Mouse (Mus musculus): ENCODE measurements around the gene Atp5c1. TPM values are rescaled to one million over a fixed set of nuclear protein-coding genes. Genes with fewer than 3 reads are reported as not detected.

Gene Atp5c1
- polyA plus RNA-seq, 1 experiment from 2014 or later, result 729 TPM

- H3K9me3 ChIP-seq (ENCODE audit: control insufficient read depth, low read length), result no peaks in the 10 kb centered on the region
- DNase-seq (ENCODE audit: low spot score) (no peak), ATAC-seq (replicated peaks; ENCODE audit: low FRiP score, low TSS enrichment, low read depth) (no peak)
- no peak overlapping the region for H3K9ac ChIP-seq (ENCODE audit: low read length)
- WGBS, result 70% methylated on average over 4 of the region's 4 CpGs
- no peaks in the 10 kb centered on the region for H3K27me3 ChIP-seq (replicated peaks; ENCODE audit: control insufficient read depth, insufficient read depth, low read length)
- no peaks in the 10 kb centered on the region for H3K4me1 ChIP-seq (replicated peaks; ENCODE audit: control insufficient read depth, insufficient read depth, low read length)
- no peak overlapping the region for H3K27ac ChIP-seq (ENCODE audit: low read depth)
- no peaks in the 10 kb centered on the region; the same call in 1 of the 2 replicates for H3K36me3 ChIP-seq (ENCODE audit: control insufficient read depth, insufficient read depth, low read length)
- no peak overlapping the region for H3K4me2 ChIP-seq (ENCODE audit: low read length)
- no peak overlapping the region for H3K4me3 ChIP-seq (ENCODE audit: low read depth, low read length)
Observed at GRCm38 (mm10) chr2:10033684-10034083, 46.6 kb downstream of the Atp5c1 start.

DNA sequence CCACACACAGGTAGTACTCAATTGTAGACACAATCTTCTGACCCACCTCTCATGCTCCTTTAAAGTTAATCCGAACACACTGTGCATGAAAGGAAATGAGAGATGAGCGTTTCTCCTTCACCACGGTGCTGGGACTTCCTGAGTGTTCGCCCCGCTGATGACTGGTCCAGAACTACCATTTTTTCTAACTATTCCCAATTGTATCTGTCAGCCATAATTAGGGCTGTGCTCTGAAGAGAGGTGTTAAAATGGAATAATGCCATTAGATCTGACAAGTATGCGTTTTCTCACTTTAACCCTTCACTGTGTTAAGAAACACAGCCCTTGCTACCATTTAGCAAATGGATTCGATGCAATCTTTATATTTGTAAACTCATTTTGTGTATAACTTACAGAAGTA is 50.6 kb downstream of the Atp5c1 start:
- Histone ChIP-seq H3K27ac (ENCODE audit: low read depth) (no peak overlapping the region), H3K4me3 (ENCODE audit: low read depth, low read length) (no peak overlapping the region), H3K9me3 (ENCODE audit: control insufficient read depth, low read length) (no peaks in the 10 kb centered on the region), H3K4me2 (ENCODE audit: low read length) (no peak overlapping the region), H3K4me1 (replicated peaks; ENCODE audit: control insufficient read depth, insufficient read depth, low read length) (no peaks in the 10 kb centered on the region), H3K27me3 (replicated peaks; ENCODE audit: control insufficient read depth, insufficient read depth, low read length) (no peaks in the 10 kb centered on the region), H3K36me3 (ENCODE audit: control insufficient read depth, insufficient read depth, low read length) (no peaks in the 10 kb centered on the region), H3K9ac (ENCODE audit: low read length) (no peak overlapping the region)
- no peak for DNase-seq (ENCODE audit: low spot score)
- 73% methylated on average over 7 of the region's 7 CpGs for WGBS
- ATAC-seq (replicated peaks; ENCODE audit: low FRiP score, low TSS enrichment, low read depth), result no peak

- H3K9me3 ChIP-seq (ENCODE audit: control insufficient read depth, low read length), result no peaks in the 10 kb centered on the region
- no peaks in the 10 kb centered on the region for H3K36me3 ChIP-seq (ENCODE audit: control insufficient read depth, insufficient read depth, low read length)
- no peaks in the 10 kb centered on the region for H3K27me3 ChIP-seq (replicated peaks; ENCODE audit: control insufficient read depth, insufficient read depth, low read length)
- DNase-seq (ENCODE audit: low spot score), result no peak
- ATAC-seq (replicated peaks; ENCODE audit: low FRiP score, low TSS enrichment, low read depth), result no peak
- no peak overlapping the region for H3K4me3 ChIP-seq (ENCODE audit: low read depth, low read length)
- no peak overlapping the region for H3K9ac ChIP-seq (ENCODE audit: low read length)
- H3K4me1 ChIP-seq (replicated peaks; ENCODE audit: control insufficient read depth, insufficient read depth, low read length), result no peaks in the 10 kb centered on the region
- H3K4me2 ChIP-seq (ENCODE audit: low read length), result no peak overlapping the region
- WGBS, result 81% methylated on average over 6 of the region's 6 CpGs
- no peak overlapping the region for H3K27ac ChIP-seq (ENCODE audit: low read depth)
Observed at GRCm38 (mm10) chr2:10024264-10024663, 56.0 kb downstream of the Atp5c1 start.

- H3K4me2 ChIP-seq (ENCODE audit: low read length), result no peak overlapping the region
- no peak for DNase-seq (ENCODE audit: low spot score)
- 91% methylated on average over 11 of the region's 11 CpGs for WGBS
- no peak overlapping the region for H3K4me3 ChIP-seq (ENCODE audit: low read depth, low read length)
- ATAC-seq (replicated peaks; ENCODE audit: low FRiP score, low TSS enrichment, low read depth), result no peak
- H3K27me3 ChIP-seq (replicated peaks; ENCODE audit: control insufficient read depth, insufficient read depth, low read length), result no peaks in the 10 kb centered on the region
- no peak overlapping the region for H3K27ac ChIP-seq (ENCODE audit: low read depth)
- H3K4me1 ChIP-seq (replicated peaks; ENCODE audit: control insufficient read depth, insufficient read depth, low read length), result no peaks in the 10 kb centered on the region
- no peak overlapping the region for H3K9ac ChIP-seq (ENCODE audit: low read length)
- no peaks in the 10 kb centered on the region for H3K9me3 ChIP-seq (ENCODE audit: control insufficient read depth, low read length)
- H3K36me3 ChIP-seq (ENCODE audit: control insufficient read depth, insufficient read depth, low read length), result no peaks in the 10 kb centered on the region
Observed at GRCm38 (mm10) chr2:10021296-10021695, 59.0 kb downstream of the Atp5c1 start.

DNA sequence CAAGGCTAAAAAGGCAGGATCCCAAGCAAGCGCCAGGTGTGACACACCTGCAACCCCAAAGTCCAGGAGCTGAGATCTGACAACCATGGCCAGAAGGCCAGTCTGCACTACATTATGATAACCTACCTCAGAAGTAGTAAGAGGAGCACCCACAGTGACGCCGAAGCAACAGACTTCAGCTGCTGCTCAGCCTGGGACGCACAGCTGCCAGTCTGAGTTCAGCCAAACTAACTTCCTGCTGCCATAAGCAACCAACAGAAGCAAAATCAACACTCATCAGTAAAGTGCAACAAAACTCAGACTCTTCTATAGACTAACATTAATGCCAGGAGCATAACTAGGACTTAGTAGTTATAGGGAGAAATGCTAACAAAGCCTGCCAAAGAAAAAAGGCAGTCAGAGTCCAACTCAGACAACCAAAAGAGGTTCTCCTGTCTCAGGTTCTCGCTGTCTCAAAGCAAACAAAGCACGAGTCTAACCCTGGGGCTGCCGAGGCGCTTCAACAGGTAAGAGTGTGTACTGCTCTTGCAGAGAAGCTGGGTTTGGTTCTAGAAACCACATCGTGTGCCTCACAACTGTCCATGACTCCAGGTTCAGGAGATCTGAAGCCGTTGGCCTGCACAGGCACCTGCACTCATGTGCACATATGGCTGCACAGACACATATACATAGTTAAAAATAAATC is 65.2 kb downstream of the Atp5c1 start:
- Histone ChIP-seq H3K4me1 (replicated peaks; ENCODE audit: control insufficient read depth, insufficient read depth, low read length) (no peaks in the 10 kb centered on the region), H3K9ac (ENCODE audit: low read length) (no peak overlapping the region), H3K36me3 (ENCODE audit: control insufficient read depth, insufficient read depth, low read length) (no peaks in the 10 kb centered on the region), H3K27ac (ENCODE audit: low read depth) (no peak overlapping the region), H3K27me3 (replicated peaks; ENCODE audit: control insufficient read depth, insufficient read depth, low read length) (no peaks in the 10 kb centered on the region), H3K9me3 (ENCODE audit: control insufficient read depth, low read length) (no peaks in the 10 kb centered on the region), H3K4me2 (ENCODE audit: low read length) (no peak overlapping the region), H3K4me3 (ENCODE audit: low read depth, low read length) (no peak overlapping the region)
- 81% methylated on average over 10 of the region's 10 CpGs for WGBS
- DNase-seq (ENCODE audit: low spot score), result no peak
- ATAC-seq (replicated peaks; ENCODE audit: low FRiP score, low TSS enrichment, low read depth), result no peak

DNA sequence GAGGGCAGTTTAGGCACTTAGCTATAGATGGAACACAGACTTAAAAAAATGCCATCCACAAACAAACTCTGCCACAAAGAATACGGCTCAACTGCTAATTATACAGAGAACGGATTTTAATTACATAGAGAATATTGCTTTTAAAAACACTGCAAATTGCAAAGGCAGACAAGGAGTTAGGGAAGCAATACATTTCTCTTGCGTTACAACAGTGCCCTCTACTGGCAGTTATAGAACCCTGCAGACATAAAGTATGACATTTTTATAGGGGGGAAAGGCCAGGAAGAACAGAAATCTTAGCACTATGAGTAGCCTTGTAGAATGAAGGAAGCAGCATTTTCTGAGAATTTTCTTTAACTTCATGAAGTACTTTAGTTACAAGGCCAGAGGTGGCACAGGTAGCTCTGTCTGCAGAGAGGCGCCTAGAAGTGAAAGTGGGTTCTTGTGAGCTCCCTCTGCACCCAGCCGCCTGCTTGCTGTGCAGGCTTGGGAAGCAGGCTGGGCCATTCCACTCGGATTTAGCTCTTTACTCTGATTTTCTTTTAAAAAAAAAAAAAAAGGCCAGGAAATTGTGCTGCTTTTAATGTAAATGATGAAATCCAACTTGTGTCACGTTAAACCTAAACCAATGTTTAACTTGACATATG is 69.9 kb downstream of the Atp5c1 start:
- no peak for DNase-seq (ENCODE audit: low spot score)
- H3K27ac ChIP-seq (ENCODE audit: low read depth), result no peak overlapping the region

GRCm38 (mm10) chr2:10009671-10010254 is 70.5 kb downstream of the Atp5c1 start:
- Histone ChIP-seq H3K36me3 (ENCODE audit: control insufficient read depth, insufficient read depth, low read length) (no peaks in the 10 kb centered on the region), H3K9me3 (ENCODE audit: control insufficient read depth, low read length) (no peaks in the 10 kb centered on the region), H3K4me2 (ENCODE audit: low read length) (no peak overlapping the region), H3K27ac (ENCODE audit: low read depth) (no peak overlapping the region), H3K4me3 (ENCODE audit: low read depth, low read length) (no peak overlapping the region), H3K27me3 (replicated peaks; ENCODE audit: control insufficient read depth, insufficient read depth, low read length) (no peaks in the 10 kb centered on the region), H3K4me1 (replicated peaks; ENCODE audit: control insufficient read depth, insufficient read depth, low read length) (no peaks in the 10 kb centered on the region), H3K9ac (ENCODE audit: low read length) (no peak overlapping the region)
- DNase-seq (ENCODE audit: low spot score) (no peak), ATAC-seq (replicated peaks; ENCODE audit: low FRiP score, low TSS enrichment, low read depth) (no peak)
- 81% methylated on average over 13 of the region's 13 CpGs for WGBS

More for the DNA sequence above, 69.9 kb downstream of the Atp5c1 start:
- H3K4me1 ChIP-seq (replicated peaks; ENCODE audit: control insufficient read depth, insufficient read depth, low read length), result no peaks in the 10 kb centered on the region
- 41% methylated on average over 7 of the region's 7 CpGs for WGBS
- H3K9me3 ChIP-seq (ENCODE audit: control insufficient read depth, low read length), result no peaks in the 10 kb centered on the region
- no peaks in the 10 kb centered on the region for H3K27me3 ChIP-seq (replicated peaks; ENCODE audit: control insufficient read depth, insufficient read depth, low read length)
- H3K4me2 ChIP-seq (ENCODE audit: low read length), result no peak overlapping the region
- no peak overlapping the region for H3K4me3 ChIP-seq (ENCODE audit: low read depth, low read length)
- H3K9ac ChIP-seq (ENCODE audit: low read length), result no peak overlapping the region
- no peak for ATAC-seq (replicated peaks; ENCODE audit: low FRiP score, low TSS enrichment, low read depth)
- H3K36me3 ChIP-seq (ENCODE audit: control insufficient read depth, insufficient read depth, low read length), result no peaks in the 10 kb centered on the region

DNA sequence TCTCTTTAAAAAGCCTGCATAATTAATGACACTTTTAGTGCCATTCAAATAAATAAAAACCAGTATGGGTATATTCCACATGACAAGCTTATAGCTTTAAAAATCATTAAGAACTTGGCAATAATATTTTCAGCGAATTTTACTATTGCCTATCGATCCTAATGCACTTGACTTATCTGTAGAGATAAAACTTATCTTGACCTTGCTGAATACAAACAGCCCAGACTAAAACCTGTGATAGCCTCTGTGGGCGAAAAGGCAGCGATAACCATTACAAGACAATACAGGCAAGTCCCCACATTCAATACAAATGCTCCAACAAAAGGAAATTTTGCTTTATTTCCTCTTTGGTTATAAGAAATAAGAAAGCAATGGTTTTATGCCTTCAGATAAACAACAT is 71.7 kb downstream of the Atp5c1 start:
- ATAC-seq (replicated peaks; ENCODE audit: low FRiP score, low TSS enrichment, low read depth), result no peak
- Histone ChIP-seq H3K36me3 (ENCODE audit: control insufficient read depth, insufficient read depth, low read length) (no peaks in the 10 kb centered on the region), H3K4me2 (ENCODE audit: low read length) (no peak overlapping the region), H3K4me3 (ENCODE audit: low read depth, low read length) (no peak overlapping the region), H3K4me1 (replicated peaks; ENCODE audit: control insufficient read depth, insufficient read depth, low read length) (no peaks in the 10 kb centered on the region), H3K27ac (ENCODE audit: low read depth) (no peak overlapping the region), H3K9me3 (ENCODE audit: control insufficient read depth, low read length) (no peaks in the 10 kb centered on the region), H3K27me3 (replicated peaks; ENCODE audit: control insufficient read depth, insufficient read depth, low read length) (no peaks in the 10 kb centered on the region), H3K9ac (ENCODE audit: low read length) (no peak overlapping the region)
- DNase-seq (ENCODE audit: low spot score), result no peak
- WGBS, result 69% methylated on average over 4 of the region's 4 CpGs
